Mouse (Mus musculus) midbrain, embryonic 11.5 days (tissue): ENCODE data around the gene Cse1l. TPM values are rescaled to one million over a fixed set of nuclear protein-coding genes. Genes with fewer than 3 reads are reported as not detected.

Experiments
- ATAC-seq: fragments of 200-750 bp; cut with Nextera tagmentation; 2 replicates; pipeline ENCODE4 v1.8.0; 2017; ENCODE audit warnings: moderate TSS enrichment, moderate library complexity; ENCODE audit not compliant: low FRiP score
- DNase-seq: peaks from one replicate; pipeline ENCODE4 v3.0.0; 2015; ENCODE audit warnings: low spot score; ENCODE audit errors: missing footprints
- H3K27ac ChIP-seq: fragments of 300-500 bp; sonication (generic); 2 replicates; pipeline ENCODE4 v1.5.1; 2014; ENCODE audit warnings: low read depth, low read length
- H3K27me3 ChIP-seq: fragments of 300-500 bp; sonication (generic); 2 replicates; pipeline ENCODE4 v1.6.1; 2014; ENCODE audit warnings: mild to moderate bottlenecking, low read length, moderate library complexity, mixed read lengths; ENCODE audit not compliant: control insufficient read depth, insufficient read depth
- H3K36me3 ChIP-seq: fragments of 300-500 bp; sonication (generic); 2 replicates; pipeline ENCODE4 v1.6.1; 2014; ENCODE audit warnings: mild to moderate bottlenecking, low read length, moderate library complexity, mixed read lengths; ENCODE audit not compliant: control insufficient read depth, insufficient read depth
- H3K4me1 ChIP-seq: fragments of 300-500 bp; sonication (generic); 2 replicates; pipeline ENCODE4 v1.6.1; 2014; ENCODE audit warnings: low read length; ENCODE audit not compliant: control insufficient read depth, insufficient read depth
- H3K4me2 ChIP-seq: fragments of 300-500 bp; sonication (generic); 2 replicates; pipeline ENCODE4 v1.6.1; 2014; ENCODE audit warnings: mild to moderate bottlenecking, moderate library complexity
- H3K4me3 ChIP-seq: fragments of 300-500 bp; sonication (generic); 2 replicates; pipeline ENCODE4 v1.5.1; 2014; ENCODE audit warnings: low read depth, low read length
- H3K9ac ChIP-seq: fragments of 300-500 bp; sonication (generic); 2 replicates; pipeline ENCODE4 v1.6.1; 2014; ENCODE audit warnings: low read length
- H3K9me3 ChIP-seq: fragments of 300-500 bp; sonication (generic); 2 replicates; pipeline ENCODE4 v1.6.1; 2016; ENCODE audit warnings: low read length; ENCODE audit not compliant: control insufficient read depth
- WGBS: fragments of 180-500 bp; shearing (Covaris S2); extraction: QIAGEN DNeasy Blood & Tissue Kit; methylation state at CpG from one replicate; pipeline ENCODE4 v1.1.7; 2014; 5-methylcytosine and 5-hydroxymethylcytosine counted together
- polyA plus RNA-seq: library from polyadenylated mRNA; unstranded; fragments of >200 nt; fragmentation: Nextera tagmentation; extraction: Ambion mirVana; gene quantifications from 2 replicates; pipeline ENCODE4 v1.2.1, GENCODE M21; 2014

Gene Cse1l
- polyA plus RNA-seq, 1 experiment from 2014 or later: 231 TPM

DNA sequence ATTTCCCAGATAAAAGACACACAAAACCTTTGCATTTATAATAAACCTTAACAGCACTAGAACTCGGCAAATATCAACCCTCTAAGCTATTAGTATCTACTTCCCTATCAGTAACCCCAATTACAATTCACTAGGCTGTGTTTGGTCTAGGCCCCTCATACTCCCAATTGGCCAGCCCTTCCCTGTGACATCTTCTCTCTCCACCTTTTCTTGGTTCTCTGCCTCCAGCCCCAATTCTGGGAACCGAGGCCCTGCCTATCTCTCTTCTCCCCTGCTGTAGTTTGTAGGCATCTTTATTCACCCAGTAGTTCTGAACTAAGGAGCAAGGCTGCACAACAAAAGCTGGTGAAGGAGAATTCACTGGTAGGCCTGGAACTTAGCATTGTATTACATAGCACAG is 18.1 kb downstream of the Cse1l start:
- 92% methylated on average over 2 of the region's 2 CpGs for WGBS
- Histone ChIP-seq H3K9ac (no peak overlapping the region), H3K36me3 (peaks cover 27% of the 10 kb centered on the region; the same call in 1 of the 2 replicates)

DNA sequence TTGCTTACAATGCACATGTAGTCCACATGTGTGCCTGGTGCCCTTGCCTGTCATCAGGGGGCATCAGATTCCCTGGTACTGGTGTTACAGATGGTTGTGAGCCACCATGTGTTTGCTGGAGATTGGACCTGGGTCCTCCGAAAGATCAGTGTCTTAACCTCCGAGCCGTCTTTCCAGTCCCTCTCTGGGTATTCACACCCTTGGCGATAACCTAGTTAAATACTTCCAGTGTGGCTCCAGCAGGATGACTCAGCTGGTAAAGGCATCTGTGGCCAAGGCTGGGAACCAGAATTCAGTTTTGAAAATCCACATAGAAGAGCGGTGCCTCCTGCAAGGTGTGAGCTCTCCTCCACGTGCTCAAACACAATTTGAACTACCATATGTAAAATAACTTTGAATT is 28.1 kb downstream of the Cse1l start:
- Histone ChIP-seq H3K4me2 (no peak overlapping the region), H3K9ac (no peak overlapping the region), H3K4me1 (no peaks in the 10 kb centered on the region), H3K9me3 (no peaks in the 10 kb centered on the region), H3K27me3 (no peaks in the 10 kb centered on the region), H3K4me3 (no peak overlapping the region), H3K27ac (no peak overlapping the region), H3K36me3 (peaks cover 32% of the 10 kb centered on the region)
- ATAC-seq: no peak
- WGBS: 95% methylated on average over 6 of the region's 6 CpGs
- no peak for DNase-seq

More for the DNA sequence above, 18.1 kb downstream of the Cse1l start:
- H3K27ac ChIP-seq: no peak overlapping the region
- ATAC-seq: no peak
- H3K4me2 ChIP-seq: no peak overlapping the region
- no peak overlapping the region for H3K4me3 ChIP-seq
- DNase-seq: no peak
- no peaks in the 10 kb centered on the region for H3K27me3 ChIP-seq
- H3K4me1 ChIP-seq: no peaks in the 10 kb centered on the region
- no peaks in the 10 kb centered on the region for H3K9me3 ChIP-seq

DNA sequence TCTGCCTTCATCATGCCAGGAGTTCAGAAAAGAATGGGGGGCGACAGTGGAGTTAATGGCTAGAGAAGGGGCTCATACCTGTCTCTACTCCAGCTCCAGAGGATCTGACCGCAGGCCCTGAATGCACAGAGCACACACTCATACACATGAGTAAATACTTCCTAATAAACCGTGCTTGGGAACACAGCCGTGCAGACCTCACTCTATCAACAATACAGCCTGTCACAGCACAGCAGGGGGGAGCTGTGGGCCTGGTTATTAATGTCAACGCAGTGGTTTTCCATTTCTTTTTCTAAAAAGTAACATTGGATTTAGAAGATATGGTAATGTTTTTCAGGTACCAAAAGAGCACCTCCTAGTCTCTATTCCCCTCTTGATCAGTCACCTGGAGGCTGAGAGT is 28.6 kb downstream of the Cse1l start:
- Histone ChIP-seq H3K27ac (no peak overlapping the region), H3K4me3 (no peak overlapping the region), H3K27me3 (no peaks in the 10 kb centered on the region), H3K4me1 (no peaks in the 10 kb centered on the region), H3K9me3 (no peaks in the 10 kb centered on the region), H3K36me3 (peaks cover 29% of the 10 kb centered on the region), H3K4me2 (no peak overlapping the region), H3K9ac (no peak overlapping the region)
- no peak for DNase-seq
- WGBS: 81% methylated on average over 5 of the region's 5 CpGs
- ATAC-seq: no peak

DNA sequence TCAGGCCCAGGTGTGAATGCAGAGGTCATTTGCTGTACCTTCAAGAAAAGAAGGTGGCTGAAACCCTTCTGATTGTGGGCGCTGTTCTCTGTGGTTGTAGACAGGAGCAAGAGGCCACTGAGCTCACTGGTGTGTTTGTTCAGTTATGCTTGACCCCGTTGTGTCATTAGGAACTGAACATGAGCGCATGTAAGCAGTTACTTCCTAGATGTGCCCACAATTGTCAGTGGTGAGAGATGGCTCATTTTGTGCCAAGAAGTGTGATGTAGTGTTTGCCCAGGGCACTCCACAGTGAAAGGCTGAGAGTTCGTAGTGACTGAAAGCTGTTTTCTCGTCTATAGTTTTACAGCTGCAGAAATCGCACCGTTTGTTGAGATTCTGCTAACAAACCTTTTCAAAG is 29.7 kb downstream of the Cse1l start:
- H3K27me3 ChIP-seq: no peaks in the 10 kb centered on the region
- 95% methylated on average over 7 of the region's 7 CpGs for WGBS
- H3K4me2 ChIP-seq: no peak overlapping the region
- no peak overlapping the region for H3K9ac ChIP-seq
- ATAC-seq: no peak
- no peak for DNase-seq
- H3K9me3 ChIP-seq: no peaks in the 10 kb centered on the region
- peaks cover 24% of the 10 kb centered on the region for H3K36me3 ChIP-seq
- H3K4me3 ChIP-seq: no peak overlapping the region
- H3K4me1 ChIP-seq: no peaks in the 10 kb centered on the region
- H3K27ac ChIP-seq: no peak overlapping the region

DNA sequence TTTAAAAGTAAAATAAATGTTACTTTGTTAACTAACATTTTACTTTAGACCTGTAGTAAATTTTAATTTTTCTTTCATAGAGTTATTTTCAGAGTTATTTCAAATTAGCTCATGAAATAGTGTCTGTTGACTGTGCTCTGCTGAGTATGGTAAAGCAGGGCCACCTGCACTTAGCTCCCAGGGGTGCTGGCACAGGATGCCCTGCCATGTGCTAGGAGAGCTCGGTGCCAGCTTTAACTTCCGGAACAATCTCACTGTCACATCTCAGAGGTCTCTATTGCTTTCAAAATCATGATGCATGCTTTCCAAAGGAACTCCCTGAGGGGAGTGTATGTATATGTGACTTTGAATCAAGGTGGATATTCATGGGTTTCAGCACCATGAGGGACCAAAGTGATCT is 30.3 kb downstream of the Cse1l start:
- Histone ChIP-seq H3K9me3 (no peaks in the 10 kb centered on the region), H3K4me3 (no peak overlapping the region), H3K27ac (no peak overlapping the region), H3K27me3 (no peaks in the 10 kb centered on the region), H3K36me3 (peaks cover 21% of the 10 kb centered on the region; the same call in 1 of the 2 replicates), H3K9ac (no peak overlapping the region), H3K4me1 (no peaks in the 10 kb centered on the region), H3K4me2 (no peak overlapping the region)
- DNase-seq (no peak), ATAC-seq (no peak)
- 97% methylated on average over 2 of the region's 2 CpGs for WGBS

DNA sequence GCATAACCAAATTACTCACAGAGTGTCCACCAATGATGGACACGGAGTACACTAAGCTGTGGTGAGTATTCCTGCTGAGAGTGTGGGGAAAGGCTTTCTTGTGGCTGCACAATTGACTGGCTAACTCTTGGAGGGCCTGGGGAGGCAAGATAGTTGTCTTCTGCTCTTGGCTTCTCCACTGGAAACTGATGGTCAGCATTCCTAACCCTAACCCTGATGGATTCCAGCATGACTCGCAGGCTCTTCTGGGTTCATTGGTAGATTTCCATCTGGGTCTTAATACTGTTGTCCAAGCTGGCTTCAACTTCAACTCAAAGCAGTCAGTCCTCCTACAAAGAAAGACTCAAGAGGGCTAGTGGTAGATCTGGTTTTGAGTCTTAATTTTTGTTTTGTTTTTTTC is 37.3 kb downstream of the Cse1l start:
- H3K4me1 ChIP-seq: no peaks in the 10 kb centered on the region
- H3K36me3 ChIP-seq: peaks cover 21% of the 10 kb centered on the region
- H3K9me3 ChIP-seq: no peaks in the 10 kb centered on the region
- H3K27ac ChIP-seq: no peak overlapping the region
- no peak for DNase-seq
- H3K27me3 ChIP-seq: no peaks in the 10 kb centered on the region
- WGBS: 90% methylated on average over 2 of the region's 2 CpGs
- no peak overlapping the region for H3K9ac ChIP-seq
- no peak overlapping the region for H3K4me3 ChIP-seq
- no peak for ATAC-seq
- no peak overlapping the region for H3K4me2 ChIP-seq

DNA sequence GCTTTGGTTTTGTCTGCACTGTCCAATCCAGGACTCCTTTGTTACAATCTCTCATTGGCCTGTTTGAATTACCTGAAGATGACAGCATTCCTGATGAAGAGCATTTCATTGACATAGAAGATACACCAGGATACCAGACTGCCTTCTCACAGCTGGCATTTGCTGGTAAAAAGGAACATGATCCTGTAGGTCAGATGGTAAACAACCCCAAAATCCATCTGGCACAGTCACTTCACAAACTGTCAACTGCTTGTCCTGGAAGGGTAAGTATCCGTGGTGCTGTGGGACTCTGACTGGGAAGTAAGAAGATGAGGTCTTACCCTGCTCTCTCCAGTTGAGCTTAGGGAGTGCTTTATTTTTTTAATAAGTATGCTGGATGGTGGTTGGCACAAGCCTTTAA is 38.5 kb downstream of the Cse1l start:
- no peak overlapping the region for H3K4me2 ChIP-seq
- H3K4me1 ChIP-seq: no peaks in the 10 kb centered on the region
- H3K4me3 ChIP-seq: no peak overlapping the region
- no peak overlapping the region for H3K9ac ChIP-seq
- no peaks in the 10 kb centered on the region for H3K27me3 ChIP-seq
- H3K9me3 ChIP-seq: no peaks in the 10 kb centered on the region
- WGBS: 86% methylated on average over 1 of the region's 1 CpGs
- peaks cover 31% of the 10 kb centered on the region for H3K36me3 ChIP-seq
- no peak for DNase-seq
- no peak for ATAC-seq
- H3K27ac ChIP-seq: no peak overlapping the region

DNA sequence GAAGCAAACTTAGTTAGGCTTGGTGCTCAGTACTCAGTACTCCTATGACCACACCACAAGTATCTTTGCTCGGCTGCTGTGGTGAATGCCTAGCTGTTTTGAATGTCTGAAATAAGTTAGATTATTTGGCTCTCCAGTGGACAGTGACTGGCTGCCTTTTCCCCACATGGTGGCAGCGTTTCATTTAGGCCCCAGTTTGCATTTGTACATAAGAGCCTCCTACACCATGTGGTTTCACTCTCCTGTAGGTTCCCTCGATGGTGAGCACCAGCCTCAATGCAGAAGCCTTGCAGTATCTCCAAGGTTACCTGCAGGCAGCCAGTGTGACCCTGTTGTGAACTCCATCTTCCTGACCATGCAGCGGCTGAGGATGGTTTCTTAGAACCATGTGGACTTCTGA is 39.6 kb downstream of the Cse1l start:
- no peak overlapping the region for H3K4me2 ChIP-seq
- peaks cover 42% of the 10 kb centered on the region for H3K36me3 ChIP-seq
- no peak overlapping the region for H3K4me3 ChIP-seq
- ATAC-seq: no peak
- DNase-seq: no peak
- no peaks in the 10 kb centered on the region for H3K9me3 ChIP-seq
- 71% methylated on average over 4 of the region's 4 CpGs for WGBS
- no peak overlapping the region for H3K27ac ChIP-seq
- no peaks in the 10 kb centered on the region for H3K27me3 ChIP-seq
- no peaks in the 10 kb centered on the region for H3K4me1 ChIP-seq
- H3K9ac ChIP-seq: no peak overlapping the region

DNA sequence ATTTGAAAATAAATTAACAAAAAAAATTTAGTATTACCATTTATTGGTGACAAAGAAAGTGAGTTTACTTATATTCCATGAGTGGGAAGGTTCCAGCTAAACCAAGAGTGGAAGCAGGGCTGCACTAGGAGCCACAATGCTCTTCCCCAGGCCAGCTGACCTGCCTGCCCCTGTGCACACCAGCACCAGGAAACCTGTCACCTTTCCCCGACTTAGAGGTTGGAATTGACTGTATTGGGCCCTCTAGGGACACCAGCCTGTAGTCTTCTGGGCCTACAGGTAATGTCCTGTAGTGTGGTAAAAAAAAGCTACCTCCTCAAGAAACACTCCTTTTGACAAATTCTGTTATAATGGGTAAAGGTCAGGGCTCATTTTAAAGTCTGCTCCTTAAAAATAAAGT is 42.4 kb downstream of the Cse1l start:
- no peaks in the 10 kb centered on the region for H3K27me3 ChIP-seq
- H3K36me3 ChIP-seq: peaks cover 45% of the 10 kb centered on the region
- H3K27ac ChIP-seq: no peak overlapping the region
- no peak overlapping the region for H3K4me3 ChIP-seq
- DNase-seq (no peak), ATAC-seq (no peak)
- 84% methylated on average over 1 of the region's 1 CpGs for WGBS
- no peak overlapping the region for H3K4me2 ChIP-seq
- H3K9me3 ChIP-seq: no peaks in the 10 kb centered on the region
- no peaks in the 10 kb centered on the region for H3K4me1 ChIP-seq
- no peak overlapping the region for H3K9ac ChIP-seq

DNA sequence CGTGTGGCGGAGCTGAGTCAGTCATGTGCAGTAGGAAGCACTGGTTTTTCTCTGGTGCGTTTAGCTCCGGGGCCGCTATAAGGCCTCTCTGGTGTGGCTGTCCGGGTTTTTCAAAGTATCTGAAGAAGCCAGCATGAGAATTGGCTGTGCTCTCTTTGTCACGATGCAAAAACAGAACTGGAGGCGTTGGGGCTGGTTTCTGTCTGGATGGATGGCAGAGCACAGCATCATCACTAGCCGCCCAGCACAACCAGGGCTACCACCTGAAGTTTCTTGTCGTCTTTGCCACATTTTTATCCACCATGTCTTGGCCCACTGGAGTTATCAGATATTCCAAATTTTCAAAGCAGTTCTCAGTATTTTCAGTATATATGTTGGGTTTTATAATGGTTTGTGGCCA is 43.1 kb downstream of the Cse1l start:
- no peak overlapping the region for H3K4me3 ChIP-seq
- no peak for ATAC-seq
- H3K9me3 ChIP-seq: no peaks in the 10 kb centered on the region
- no peak overlapping the region for H3K27ac ChIP-seq
- no peak overlapping the region for H3K4me2 ChIP-seq
- WGBS: 90% methylated on average over 10 of the region's 10 CpGs
- H3K27me3 ChIP-seq: no peaks in the 10 kb centered on the region
- DNase-seq: no peak
- no peaks in the 10 kb centered on the region for H3K4me1 ChIP-seq
- no peak overlapping the region for H3K9ac ChIP-seq
- H3K36me3 ChIP-seq: peaks cover 43% of the 10 kb centered on the region
